Mouse (Mus musculus): ENCODE results near the gene Dcaf12l2.

DNA sequence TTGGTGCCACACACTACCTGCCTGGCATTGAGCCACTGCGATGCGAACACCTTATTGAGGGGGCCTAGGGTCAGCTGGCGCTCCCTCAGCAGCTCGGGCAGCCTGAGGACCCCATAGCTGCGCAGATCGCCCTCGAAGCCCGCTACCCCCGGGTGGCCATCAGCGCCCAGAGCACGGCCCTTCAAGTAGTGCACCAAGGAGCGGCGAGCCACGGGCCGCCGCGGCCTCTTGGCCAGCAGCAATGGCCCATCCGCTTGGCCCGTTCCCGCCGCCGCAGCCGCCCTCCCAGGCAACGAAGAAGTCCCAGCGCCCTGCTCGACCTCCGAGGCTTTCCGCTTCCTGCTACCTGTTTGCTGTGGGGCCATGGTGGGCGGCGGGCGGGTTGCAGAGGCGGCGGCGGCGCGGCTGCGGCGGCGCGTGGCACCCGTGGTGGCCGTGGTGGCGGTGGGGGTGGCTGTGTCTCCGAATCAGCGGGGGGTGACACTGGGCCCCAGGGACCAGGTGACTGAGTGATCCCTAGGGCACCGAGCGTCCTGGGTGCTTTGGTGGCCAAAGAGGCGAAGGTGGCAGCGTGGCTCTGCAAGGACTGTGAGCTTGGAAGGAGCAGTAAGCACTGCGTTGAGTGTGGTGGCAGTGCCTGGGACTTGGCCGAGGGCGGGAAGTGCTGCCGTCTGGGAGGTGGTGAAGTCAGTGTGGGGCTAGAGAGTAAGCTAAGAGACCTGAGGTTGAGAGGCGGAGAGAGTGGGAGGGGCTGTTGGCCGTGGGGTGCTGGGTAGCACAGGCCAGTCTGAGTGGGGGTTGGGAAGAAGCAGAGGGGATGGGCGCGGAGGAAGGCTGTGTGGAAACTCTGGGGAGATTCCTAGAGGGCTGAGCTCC, at the start of gene Dcaf12l2:
- no peak for TF ChIP-seq GATA1 (IDR thresholded peaks at IDR 0.05; ENCODE audit: borderline replicate concordance, low read length)
- no peak for TF ChIP-seq FLI1 (IDR thresholded peaks at IDR 0.05; ENCODE audit: low read length)
